Mouse (Mus musculus) ES-E14 (cell line): Measurements from ENCODE around the gene Ccdc12. TPM values are rescaled to one million over a fixed set of nuclear protein-coding genes. Genes with fewer than 3 reads are reported as not detected.

Experiments
- DNase-seq: peaks from one replicate; pipeline ENCODE4 v3.0.0-alpha.2; 2013; ENCODE audit warnings: low read depth, low spot score
- H3K27ac ChIP-seq: 2 replicates; pipeline ENCODE4 v1.5.1; 2012; ENCODE audit warnings: low read depth, mild to moderate bottlenecking, low read length, moderate library complexity, mixed read lengths; ENCODE audit not compliant: poor library complexity, insufficient read depth, severe bottlenecking
- H3K36me3 ChIP-seq: 2 replicates; pipeline ENCODE4 v1.6.1; 2012; ENCODE audit warnings: mild to moderate bottlenecking, low read length, moderate library complexity, mixed read lengths; ENCODE audit not compliant: control insufficient read depth, poor library complexity, insufficient read depth, severe bottlenecking
- H3K4me1 ChIP-seq, 2 experiments: fragments of 150-350 bp in 1 of 2; sonication (generic) in 1 of 2; 2 replicates each; pipeline ENCODE4 v1.6.1; 2012; ENCODE audit warnings: low read length in 2 of 2, mild to moderate bottlenecking in 1 of 2, mixed read lengths in 1 of 2; ENCODE audit not compliant: control insufficient read depth in 2 of 2, insufficient read depth in 2 of 2, poor library complexity in 1 of 2
- H3K4me3 ChIP-seq, 2 experiments: fragments of 150-350 bp in 1 of 2; sonication (generic) in 1 of 2; 2 replicates each; pipeline ENCODE4 v1.5.1; 2012; ENCODE audit warnings: low read length in 2 of 2, low read depth in 1 of 2, mild to moderate bottlenecking in 1 of 2, mixed read lengths in 1 of 2; ENCODE audit not compliant: insufficient read depth in 1 of 2, poor library complexity in 1 of 2, severe bottlenecking in 1 of 2
- H3K9ac ChIP-seq: 2 replicates; pipeline ENCODE4 v1.6.1; 2012; ENCODE audit warnings: low read depth, mild to moderate bottlenecking, low read length, mixed read lengths; ENCODE audit not compliant: poor library complexity, insufficient read depth, severe bottlenecking
- H3K9me3 ChIP-seq: fragments of 150-350 bp; sonication (generic); 2 replicates; pipeline ENCODE4 v1.6.1; 2012; ENCODE audit warnings: low read depth, mild to moderate bottlenecking, low read length; ENCODE audit not compliant: control insufficient read depth, insufficient read depth
- CHD2 ChIP-seq: IDR thresholded peaks from 2 replicates; pipeline ENCODE4 v1.6.1; 2014; ENCODE audit warnings: mild to moderate bottlenecking, low read depth, low read length, inconsistent platforms
- HCFC1 ChIP-seq: IDR thresholded peaks from 2 replicates; pipeline ENCODE4 v1.6.1; 2012; ENCODE audit warnings: low read length, inconsistent platforms, borderline replicate concordance; ENCODE audit not compliant: insufficient read depth
- MAFK ChIP-seq: IDR thresholded peaks from 2 replicates; pipeline ENCODE4 v1.6.1; 2014; ENCODE audit warnings: mild to moderate bottlenecking, low read depth, low read length, inconsistent platforms; ENCODE audit not compliant: insufficient read depth
- ZC3H11A ChIP-seq: IDR thresholded peaks from 2 replicates; pipeline ENCODE4 v1.6.1; 2012; ENCODE audit warnings: low read depth, mild to moderate bottlenecking, inconsistent platforms, low read length, borderline replicate concordance
- ZNF384 ChIP-seq: IDR thresholded peaks from 2 replicates; pipeline ENCODE4 v1.6.1; 2012; ENCODE audit warnings: low read depth, low read length, inconsistent platforms
- in situ Hi-C, 2 experiments: fragments of 600-800 bp; cut with MboI; formaldehyde crosslinking; loops; one replicate each; pipeline ENCODE4 v1.15.1; 2025; ENCODE audit warnings: low sequenced_read_pairs in 2 of 2, inconsistent platforms in 1 of 2; ENCODE audit not compliant: unreplicated experiment in 2 of 2
- total RNA-seq: library from RNA; depleted of rRNA; stranded (reverse); fragments of 300-350 nt; gene quantifications from 2 replicates; pipeline ENCODE4 v1.2.3, GENCODE M21; 2012

Ccdc12 gene
- total RNA-seq, 1 experiment, result 79.9 TPM

DNA sequence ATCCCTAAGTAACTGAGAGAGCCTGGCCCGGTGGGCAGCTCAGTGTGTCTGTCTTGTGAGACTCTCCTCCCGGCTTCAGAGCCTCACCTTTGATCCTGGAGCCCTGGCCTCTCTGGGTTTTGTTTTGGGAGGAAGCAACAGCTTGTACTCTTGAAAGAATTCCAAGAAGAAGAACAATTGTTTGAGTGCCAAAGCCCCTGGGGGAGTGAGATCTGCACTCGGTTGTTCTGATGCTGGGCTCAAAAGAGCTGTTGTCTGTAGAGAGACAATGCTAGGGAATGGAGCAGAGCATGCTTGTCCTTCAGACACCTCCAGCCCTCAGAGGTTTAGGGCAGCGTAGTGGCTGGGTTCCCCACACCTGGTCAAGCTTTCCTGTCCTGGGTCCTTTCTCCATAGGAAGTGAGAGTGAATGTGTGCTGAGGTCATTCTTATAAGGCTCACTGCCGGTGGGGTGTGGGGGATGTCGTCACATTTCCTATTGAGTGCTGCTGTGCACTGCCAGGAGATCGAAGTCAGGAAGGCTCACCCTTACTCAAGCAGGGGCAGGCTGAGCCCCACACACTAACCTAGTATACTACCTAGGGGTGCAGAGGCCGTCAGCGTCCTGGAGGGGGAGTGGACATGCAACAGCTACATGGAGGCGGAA is 16.9 kb downstream of the Ccdc12 start:
- H3K4me1 ChIP-seq, result peaks cover 0 to 10% of the 10 kb centered on the region in 2 experiments; a peak in 2 of 4 replicates
- no peaks in the 10 kb centered on the region for H3K9me3 ChIP-seq
- TF ChIP-seq ZC3H11A, result no peak
- no peak for DNase-seq
- no peak overlapping the region for H3K4me3 ChIP-seq
- no peak overlapping the region for H3K9ac ChIP-seq
- in situ Hi-C loops, result no loop called here
- peaks cover 3% of the 10 kb centered on the region; the same call in 1 of the 2 replicates for H3K36me3 ChIP-seq
- no peak overlapping the region for H3K27ac ChIP-seq

DNA sequence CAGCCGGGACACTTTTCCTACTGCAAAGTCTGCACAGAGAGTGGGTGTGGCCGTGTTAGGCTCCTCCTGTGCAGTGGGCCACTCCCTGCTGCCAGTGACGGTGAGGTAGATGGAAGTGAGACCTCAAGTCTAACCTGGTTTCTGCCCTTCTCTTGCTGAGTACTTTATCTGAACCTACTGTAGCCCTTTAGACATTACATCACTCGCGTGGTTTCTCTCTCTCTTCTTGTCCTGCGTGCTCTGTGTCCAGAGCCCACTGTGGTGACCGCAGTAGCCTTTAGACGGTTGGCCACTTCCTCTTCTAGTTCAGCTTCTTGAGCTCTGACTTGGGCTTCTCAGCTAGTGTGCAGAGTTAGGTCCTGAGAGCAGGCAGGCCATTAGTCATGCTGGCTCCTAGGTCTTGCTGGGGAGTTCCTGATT is 20.2 kb downstream of the Ccdc12 start:
- H3K27ac ChIP-seq, result no peak overlapping the region
- in situ Hi-C loops, result no loop called here
- no peak for DNase-seq
- H3K36me3 ChIP-seq, result peaks cover 3% of the 10 kb centered on the region; the same call in 1 of the 2 replicates
- no peak for TF ChIP-seq ZC3H11A
- no peak for TF ChIP-seq MAFK
- TF ChIP-seq CHD2, result no peak
- TF ChIP-seq ZNF384, result no peak
- TF ChIP-seq HCFC1, result no peak
- H3K4me1 ChIP-seq, result peaks cover 0 to 22% of the 10 kb centered on the region in 2 experiments; a peak in 2 of 4 replicates
- no peaks in the 10 kb centered on the region for H3K9me3 ChIP-seq
- H3K9ac ChIP-seq, result no peak overlapping the region
- H3K4me3 ChIP-seq, result no peak overlapping the region

DNA sequence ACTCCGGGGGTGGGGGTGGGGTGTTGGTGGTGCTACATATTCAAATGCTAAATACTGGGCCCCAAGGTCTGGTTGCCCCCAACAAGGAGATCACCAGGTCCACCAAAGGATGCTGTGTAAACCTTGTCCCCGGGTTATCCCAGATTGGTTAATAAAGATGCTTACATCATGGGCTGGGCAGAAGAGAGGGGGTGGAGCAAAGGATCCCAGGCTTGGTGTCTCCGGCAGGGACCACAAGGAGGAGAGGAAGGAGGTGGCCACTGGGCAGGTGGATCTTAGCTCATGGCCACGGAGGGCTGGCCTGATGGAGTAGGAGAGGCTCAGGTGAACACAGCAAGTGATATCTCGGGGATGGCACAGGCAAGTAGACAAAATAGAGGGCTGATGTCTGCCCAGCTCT is 22.6 kb downstream of the Ccdc12 start:
- Histone ChIP-seq H3K9me3 (no peaks in the 10 kb centered on the region), H3K36me3 (peaks cover 1% of the 10 kb centered on the region; the same call in 1 of the 2 replicates), H3K9ac (no peak overlapping the region), H3K4me3 (no peak overlapping the region), H3K27ac (no peak overlapping the region), H3K4me1 (peaks cover 0 to 34% of the 10 kb centered on the region in 2 experiments; a peak in 3 of 4 replicates)
- TF ChIP-seq HCFC1 (no peak), CHD2 (no peak), ZNF384 (no peak), MAFK (no peak), ZC3H11A (no peak)
- DNase-seq, result no peak
- in situ Hi-C loops, result no loop called here

DNA sequence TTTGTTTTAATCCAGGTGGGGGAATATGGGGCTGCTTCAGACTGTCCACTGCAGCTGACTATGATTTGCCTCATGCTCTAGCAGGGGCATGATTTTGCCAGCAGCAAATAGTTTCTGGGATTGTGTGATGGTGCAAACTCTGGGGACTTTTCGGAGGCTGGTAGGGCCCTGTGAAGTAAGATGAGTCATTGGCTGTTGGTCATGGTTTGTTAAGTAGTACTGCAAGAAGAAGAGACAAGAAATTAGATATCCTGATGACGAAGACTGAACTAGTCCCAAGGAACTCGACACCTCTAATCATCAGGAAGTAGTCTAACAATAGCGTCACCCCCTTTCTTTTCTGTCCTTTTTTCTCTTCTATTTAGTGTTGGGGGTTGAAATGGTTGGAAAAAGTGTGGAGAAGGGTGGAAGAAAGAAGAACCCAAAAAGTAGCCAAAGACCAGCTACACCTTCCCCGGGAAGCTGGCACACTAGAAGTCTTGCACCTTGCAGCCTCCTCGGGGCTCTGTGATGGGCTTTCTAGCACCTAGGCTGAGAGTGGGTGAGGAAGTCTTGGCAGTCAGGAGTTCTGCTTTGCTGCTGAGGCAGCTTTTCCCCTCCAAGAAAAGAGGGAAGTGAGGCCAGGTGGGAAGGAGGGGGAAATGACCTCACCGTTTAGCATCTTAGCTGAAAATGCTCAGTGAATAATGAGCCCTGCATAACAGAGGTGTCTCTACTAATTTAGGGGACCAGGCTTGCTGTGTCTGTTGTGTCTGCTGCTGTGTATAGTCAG is 24.6 kb downstream of the Ccdc12 start:
- Histone ChIP-seq H3K4me3 (no peak overlapping the region), H3K4me1 (peaks cover 0 to 45% of the 10 kb centered on the region in 2 experiments; a peak in 3 of 4 replicates), H3K9me3 (no peaks in the 10 kb centered on the region), H3K36me3 (no peaks in the 10 kb centered on the region), H3K27ac (peak overlapping the region; percentile 24; the same call in 1 of the 2 replicates), H3K9ac (no peak overlapping the region)
- no peak for TF ChIP-seq CHD2
- TF ChIP-seq HCFC1, result no peak
- no peak for DNase-seq
- in situ Hi-C loops, result no loop called here
